Mouse (Mus musculus) bone marrow, adult 2 months (tissue): ENCODE results near the gene Hbp1.

Source experiments
- CTCF ChIP-seq: fragments of 200-500 bp; IDR thresholded peaks from 2 replicates; pipeline ENCODE4 v1.5.1; 2011; ENCODE audit warnings: low read length, control low read depth; ENCODE audit not compliant: control insufficient read depth, insufficient read depth
- POLR2A ChIP-seq: fragments of 200-500 bp; IDR thresholded peaks from 2 replicates; pipeline ENCODE4 v1.6.1; 2011; ENCODE audit warnings: low read depth, mild to moderate bottlenecking, control low read depth, low read length, borderline replicate concordance; ENCODE audit not compliant: control insufficient read depth

- TF ChIP-seq CTCF: no peak
- no peak for TF ChIP-seq POLR2A
Measured at GRCm38 (mm10) chr12:31936657-31937300, 13.6 kb downstream of the Hbp1 start.
